Mouse (Mus musculus) stomach, embryonic 16.5 days (tissue): ENCODE measurements around the gene Actl10. TPM values are rescaled to one million over a fixed set of nuclear protein-coding genes. Genes with fewer than 3 reads are reported as not detected.

Experiments used
- ATAC-seq: fragments of 200-750 bp; cut with Nextera tagmentation; 2 replicates; pipeline ENCODE4 v1.8.0; 2017; ENCODE audit warnings: moderate number of reproducible peaks, moderate TSS enrichment; ENCODE audit not compliant: insufficient read depth, low FRiP score
- H3K27ac ChIP-seq: fragments of 300-500 bp; sonication (generic); 2 replicates; pipeline ENCODE4 v1.5.1; 2014; ENCODE audit warnings: low read length
- H3K27me3 ChIP-seq: fragments of 300-500 bp; sonication (generic); 2 replicates; pipeline ENCODE4 v1.6.1; 2014; ENCODE audit warnings: low read length, control low read depth, mixed read lengths; ENCODE audit not compliant: control insufficient read depth, insufficient read depth
- H3K36me3 ChIP-seq: fragments of 300-500 bp; sonication (generic); 2 replicates; pipeline ENCODE4 v1.6.1; 2014; ENCODE audit warnings: low read length; ENCODE audit not compliant: control insufficient read depth, insufficient read depth
- H3K4me1 ChIP-seq: fragments of 300-500 bp; sonication (generic); 2 replicates; pipeline ENCODE4 v1.6.1; 2014; ENCODE audit warnings: low read length, control low read depth, mixed read lengths; ENCODE audit not compliant: control insufficient read depth, insufficient read depth
- H3K4me2 ChIP-seq: fragments of 300-500 bp; sonication (generic); 2 replicates; pipeline ENCODE4 v1.6.1; 2014; ENCODE audit warnings: low read depth, low read length, mixed read lengths
- H3K4me3 ChIP-seq: fragments of 300-500 bp; sonication (generic); replicated peaks from 2 replicates; pipeline ENCODE4 v1.5.1; 2014; ENCODE audit warnings: mild to moderate bottlenecking, low read length
- H3K9ac ChIP-seq: fragments of 300-500 bp; sonication (generic); 2 replicates; pipeline ENCODE4 v1.6.1; 2014; ENCODE audit warnings: low read length
- H3K9me3 ChIP-seq: fragments of 300-500 bp; sonication (generic); replicated peaks from 2 replicates; pipeline ENCODE4 v1.6.1; 2016; ENCODE audit warnings: low read length, control low read depth; ENCODE audit not compliant: control insufficient read depth
- WGBS: fragments of 180-500 bp; shearing (Covaris S2); extraction: QIAGEN DNeasy Blood & Tissue Kit; methylation state at CpG from one replicate; pipeline ENCODE4 v1.1.7; 2014; 5-methylcytosine and 5-hydroxymethylcytosine counted together
- polyA plus RNA-seq: library from polyadenylated mRNA; unstranded; fragments of >200 nt; fragmentation: Nextera tagmentation; extraction: Ambion mirVana; gene quantifications from 2 replicates; pipeline ENCODE4 v1.2.1, GENCODE M21; 2015

Gene Actl10
- polyA plus RNA-seq, 1 experiment from 2014 or later: 0.14 TPM

GRCm38 (mm10) chr2:154583906-154584872, 32.6 kb downstream of the Actl10 start:
- WGBS: 49% methylated on average over 15 of the region's 15 CpGs
- Histone ChIP-seq H3K9me3 (peaks cover 4% of the 10 kb centered on the region; the same call in 1 of the 2 replicates), H3K9ac (no peak overlapping the region; the same call in 1 of the 2 replicates), H3K36me3 (peaks cover 5% of the 10 kb centered on the region; the same call in 1 of the 2 replicates), H3K4me1 (0 out of 2 replicates have a peak, but pooled peaks cover 7% of the 10 kb centered on the region), H3K27ac (no peak overlapping the region), H3K4me3 (no peak overlapping the region), H3K4me2 (no peak overlapping the region), H3K27me3 (no peaks in the 10 kb centered on the region)
- peak; percentile 67; the same call in 1 of the 2 replicates for ATAC-seq

DNA sequence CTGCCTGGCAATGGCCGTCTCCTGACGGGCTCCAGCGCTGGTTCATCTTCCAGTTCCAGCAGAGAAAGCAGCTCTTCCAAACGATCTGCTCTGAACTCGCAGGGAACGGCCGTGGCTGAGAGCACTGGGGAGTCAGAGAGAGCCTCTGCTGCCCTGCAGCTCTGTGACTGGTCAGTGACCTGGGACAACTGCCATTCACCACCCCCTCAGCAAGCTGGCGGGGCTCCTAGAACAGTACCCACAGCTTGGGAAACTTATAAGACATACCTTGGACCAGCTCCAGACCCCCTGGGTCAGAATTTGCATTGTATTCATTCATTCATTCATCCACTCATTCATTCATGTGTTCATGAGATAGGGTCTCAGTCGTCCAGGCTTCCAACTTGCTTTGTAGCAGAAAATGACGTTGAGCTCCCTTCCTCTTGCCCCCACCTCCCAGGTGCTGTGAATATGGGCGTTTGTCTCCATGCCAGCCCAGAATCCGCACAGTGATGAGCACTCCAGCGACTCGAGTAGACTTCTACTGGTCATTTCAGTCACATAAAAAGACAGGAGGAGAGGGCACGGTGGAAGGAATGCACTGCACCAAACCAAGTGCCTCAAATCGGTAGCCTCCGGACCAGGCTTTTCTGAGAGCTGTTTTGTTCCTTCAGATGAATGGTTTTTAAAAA, 33.5 kb downstream of the Actl10 start:
- Histone ChIP-seq H3K4me1 (0 out of 2 replicates have a peak, but pooled peaks cover 7% of the 10 kb centered on the region), H3K4me2 (no peak overlapping the region), H3K9ac (no peak overlapping the region), H3K27me3 (no peaks in the 10 kb centered on the region), H3K4me3 (no peak overlapping the region), H3K9me3 (peaks cover 4% of the 10 kb centered on the region; the same call in 1 of the 2 replicates), H3K27ac (no peak overlapping the region), H3K36me3 (peaks cover 5% of the 10 kb centered on the region; the same call in 1 of the 2 replicates)
- ATAC-seq: no peak
- WGBS: 68% methylated on average over 17 of the region's 17 CpGs

- peaks cover 4% of the 10 kb centered on the region; the same call in 1 of the 2 replicates for H3K9me3 ChIP-seq
- ATAC-seq: no peak
- H3K36me3 ChIP-seq: peaks cover 5% of the 10 kb centered on the region; the same call in 1 of the 2 replicates
- no peak overlapping the region for H3K27ac ChIP-seq
- no peak overlapping the region for H3K9ac ChIP-seq
- no peak overlapping the region for H3K4me2 ChIP-seq
- no peak overlapping the region for H3K4me3 ChIP-seq
- no peaks in the 10 kb centered on the region for H3K27me3 ChIP-seq
- 82% methylated on average over 5 of the region's 5 CpGs for WGBS
- 0 out of 2 replicates have a peak, but pooled peaks cover 7% of the 10 kb centered on the region for H3K4me1 ChIP-seq
These were observed 34.8 kb downstream of the Actl10 start for GRCm38 (mm10) chr2:154586405-154586804.

- 87% methylated on average over 4 of the region's 4 CpGs for WGBS
- no peak for ATAC-seq
- H3K36me3 ChIP-seq: peaks cover 8% of the 10 kb centered on the region
- no peak overlapping the region for H3K4me2 ChIP-seq
- no peaks in the 10 kb centered on the region for H3K27me3 ChIP-seq
- peaks cover 4% of the 10 kb centered on the region; the same call in 1 of the 2 replicates for H3K9me3 ChIP-seq
- 0 out of 2 replicates have a peak, but pooled peaks cover 4% of the 10 kb centered on the region for H3K4me1 ChIP-seq
- no peak overlapping the region for H3K4me3 ChIP-seq
- H3K9ac ChIP-seq: no peak overlapping the region
- no peak overlapping the region for H3K27ac ChIP-seq
These were observed 37.5 kb downstream of the Actl10 start for GRCm38 (mm10) chr2:154589051-154589450.

GRCm38 (mm10) chr2:154591239-154591638, 39.7 kb downstream of the Actl10 start:
- Histone ChIP-seq H3K36me3 (peaks cover 8% of the 10 kb centered on the region), H3K4me2 (no peak overlapping the region), H3K9me3 (peaks cover 4% of the 10 kb centered on the region; the same call in 1 of the 2 replicates), H3K4me1 (no peaks in the 10 kb centered on the region), H3K27me3 (no peaks in the 10 kb centered on the region), H3K4me3 (no peak overlapping the region), H3K27ac (no peak overlapping the region), H3K9ac (no peak overlapping the region)
- 80% methylated on average over 3 of the region's 3 CpGs for WGBS
- no peak for ATAC-seq

DNA sequence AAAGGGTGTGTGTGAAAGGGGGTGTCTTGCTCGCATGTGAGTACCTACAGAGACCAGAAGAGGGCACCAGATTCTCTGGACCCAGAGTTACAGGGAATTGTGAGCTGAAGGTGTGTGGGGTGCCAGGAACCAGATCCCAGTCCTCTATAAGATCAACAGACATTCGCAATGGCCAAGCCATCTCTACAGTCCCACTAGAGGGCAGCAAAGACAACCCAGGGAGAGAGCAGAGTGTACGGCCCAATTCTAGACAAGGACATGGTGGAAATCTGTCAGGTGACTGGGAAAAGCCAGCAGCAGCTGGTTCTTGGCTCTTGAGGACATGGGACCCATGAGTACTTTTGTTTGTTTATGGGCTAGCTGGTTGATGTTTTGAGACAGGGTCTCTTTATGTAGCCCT, 41.4 kb downstream of the Actl10 start:
- H3K4me2 ChIP-seq: no peak overlapping the region
- ATAC-seq: no peak
- H3K4me1 ChIP-seq: no peaks in the 10 kb centered on the region
- H3K9ac ChIP-seq: no peak overlapping the region
- H3K27me3 ChIP-seq: no peaks in the 10 kb centered on the region
- H3K36me3 ChIP-seq: peaks cover 3% of the 10 kb centered on the region; the same call in 1 of the 2 replicates
- H3K4me3 ChIP-seq: no peak overlapping the region
- H3K27ac ChIP-seq: no peak overlapping the region
- no peaks in the 10 kb centered on the region for H3K9me3 ChIP-seq
- WGBS: 65% methylated on average over 3 of the region's 3 CpGs

DNA sequence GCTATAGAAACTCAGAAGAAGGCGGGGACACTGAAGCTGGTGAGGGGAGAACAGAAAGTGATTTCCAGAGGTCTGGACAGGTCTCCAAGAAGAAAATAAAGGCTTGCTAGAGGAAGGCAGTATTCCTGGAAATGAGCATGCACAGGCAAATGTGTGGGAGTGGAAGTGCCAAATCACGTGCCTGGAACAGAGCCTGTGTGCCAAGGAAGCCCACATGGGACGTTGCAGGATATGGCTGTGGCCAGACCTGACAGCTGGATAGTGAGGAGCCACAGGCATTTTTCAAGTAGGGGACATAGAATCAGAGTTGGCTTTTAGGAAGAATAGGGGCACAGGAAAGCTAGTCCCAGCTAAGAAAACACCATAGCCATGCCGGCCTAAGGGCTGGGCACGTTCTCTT, 44.2 kb downstream of the Actl10 start:
- Histone ChIP-seq H3K4me1 (no peaks in the 10 kb centered on the region), H3K27me3 (no peaks in the 10 kb centered on the region), H3K36me3 (peaks cover 3% of the 10 kb centered on the region; the same call in 1 of the 2 replicates), H3K4me3 (no peak overlapping the region), H3K4me2 (no peak overlapping the region), H3K9me3 (no peaks in the 10 kb centered on the region), H3K27ac (no peak overlapping the region), H3K9ac (no peak overlapping the region)
- WGBS: 76% methylated on average over 5 of the region's 5 CpGs
- no peak for ATAC-seq

DNA sequence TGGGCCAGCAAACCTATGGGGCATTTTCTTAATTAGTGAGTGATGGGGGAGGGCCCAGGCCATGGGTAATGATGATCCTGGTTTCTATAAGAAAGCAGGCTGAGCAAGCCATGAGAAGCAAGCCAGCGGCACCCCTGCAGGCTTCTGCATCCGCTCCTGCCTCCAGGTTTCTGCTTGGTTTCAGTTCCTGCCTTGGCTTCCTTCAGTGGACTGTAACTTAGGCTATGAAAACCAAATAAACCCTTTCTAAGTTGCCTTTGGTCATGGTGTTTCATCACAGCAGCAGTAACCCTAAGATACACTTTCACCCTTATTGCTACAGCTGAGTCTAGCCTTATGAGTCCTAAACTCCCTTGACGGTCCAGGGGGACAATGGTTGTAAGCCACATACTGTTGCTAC, 45.8 kb downstream of the Actl10 start:
- Histone ChIP-seq H3K4me1 (peaks cover under 1% of the 10 kb centered on the region), H3K4me2 (no peak overlapping the region), H3K27ac (no peak overlapping the region), H3K27me3 (no peaks in the 10 kb centered on the region), H3K4me3 (no peak overlapping the region), H3K9ac (no peak overlapping the region), H3K9me3 (no peaks in the 10 kb centered on the region), H3K36me3 (peaks cover 3% of the 10 kb centered on the region; the same call in 1 of the 2 replicates)
- WGBS: 86% methylated on average over 3 of the region's 3 CpGs
- ATAC-seq: no peak
